Mouse (Mus musculus) heart, adult 2 months (tissue): Measurements from ENCODE around the gene Nuak2.

Experiments used
- CTCF ChIP-seq: fragments of 200-600 bp; IDR thresholded peaks from 2 replicates; pipeline ENCODE4 v1.8.1; 2022; ENCODE audit warnings: antibody characterized with exemption, mild to moderate bottlenecking, moderate library complexity
- POLR2A ChIP-seq: fragments of 200-500 bp; IDR thresholded peaks from 2 replicates; pipeline ENCODE4 v1.6.1; 2011; ENCODE audit warnings: mild to moderate bottlenecking, low read depth, low read length, control low read depth; ENCODE audit not compliant: insufficient read depth

DNA sequence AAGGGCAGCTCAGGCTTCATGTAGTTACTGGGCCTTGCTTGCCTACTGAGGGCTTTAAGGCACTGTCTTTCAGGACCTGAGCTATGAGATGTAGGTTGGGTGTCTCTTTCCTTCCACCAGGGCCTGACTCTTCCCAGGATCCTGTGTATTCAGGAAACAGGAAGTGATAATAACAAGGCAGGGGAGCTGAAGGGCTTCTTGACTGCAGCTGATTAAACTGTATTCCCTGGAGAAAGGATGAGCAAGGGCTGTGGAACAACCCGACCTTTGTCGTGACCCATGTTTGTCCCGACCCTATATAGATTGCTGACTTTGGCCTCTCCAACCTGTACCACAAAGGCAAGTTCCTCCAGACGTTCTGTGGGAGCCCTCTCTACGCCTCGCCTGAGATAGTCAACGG lies 13.7 kb downstream of the Nuak2 start:
- TF ChIP-seq CTCF (no peak), POLR2A (no peak)
